Comparison of ENCODE assay signal across 14 mouse cellular contexts in the genomic region with DNA sequence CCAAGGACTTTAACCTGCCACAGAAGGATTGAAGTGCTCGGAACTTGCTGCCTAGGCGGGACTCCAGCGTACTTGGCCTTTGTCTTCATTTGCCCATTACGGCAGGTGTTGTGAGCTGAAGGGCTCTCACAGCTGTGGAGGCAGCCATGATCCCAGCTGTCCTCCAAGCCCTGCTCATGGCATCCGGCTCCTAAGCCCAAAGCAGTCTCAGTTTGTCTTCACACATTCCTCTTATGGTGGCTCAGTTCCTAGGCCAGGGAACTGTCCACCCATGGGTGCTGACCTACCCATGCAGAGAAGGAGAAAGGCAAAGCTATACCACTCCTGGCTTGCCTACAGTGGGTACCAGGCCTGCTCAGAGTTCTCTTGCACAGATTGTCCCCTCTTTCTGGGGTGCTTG.
DNase-seq lines count a peak whose midpoint lies in the region; ATAC-seq lines count a peak whose summit lies in the region.
"Had no signal": no experiment of that assay in that cellular context is flagged by ENCODE, and none has a peak within 500 bp of the region (broad histone marks: within the 10 kb centered on the region; RNA-seq: fewer than 3 reads in every experiment).

No protein-coding gene starts in this region.

- no peaks in the 10 kb centered on the region for H3K36me3 ChIP-seq in limb, embryonic 11.5 days (ENCODE audit: control insufficient read depth, insufficient read depth, low read length)
- no peaks in the 10 kb centered on the region for H3K36me3 ChIP-seq in limb, embryonic 10.5 days
- no peaks in the 10 kb centered on the region for H3K36me3 ChIP-seq in limb, embryonic 13.5 days
- no peaks in the 10 kb centered on the region for H3K36me3 ChIP-seq in forebrain, embryonic 11.5 days (ENCODE audit: control insufficient read depth, insufficient read depth, low read length)
- H3K36me3 ChIP-seq: hindbrain, embryonic 15.5 days; liver, embryonic 12.5 days had no signal

- H3K4me3 ChIP-seq in limb, embryonic 11.5 days (ENCODE audit: low read depth, low read length): no peak overlapping the region
- no peak overlapping the region for H3K4me3 ChIP-seq in limb, embryonic 10.5 days
- no peak overlapping the region for H3K4me3 ChIP-seq in limb, embryonic 13.5 days
- H3K4me3 ChIP-seq in forebrain, embryonic 11.5 days (ENCODE audit: low read depth, low read length): no peak overlapping the region
- H3K4me3 ChIP-seq: hindbrain, embryonic 15.5 days; liver, embryonic 12.5 days had no signal

- H3K9ac ChIP-seq in limb, embryonic 11.5 days (ENCODE audit: low read length): no peak overlapping the region
- H3K9ac ChIP-seq in limb, embryonic 13.5 days: no peak overlapping the region
- no peak overlapping the region for H3K9ac ChIP-seq in forebrain, embryonic 11.5 days (ENCODE audit: low read length)
- H3K9ac ChIP-seq: hindbrain, embryonic 15.5 days; liver, embryonic 12.5 days had no signal

- intact Hi-C loops in gastrocnemius, postnatal 14 days (cut with DNase I; ENCODE audit: low total_unique reads): no loop called here
- intact Hi-C loops in gastrocnemius, postnatal 36 days (cut with DNase I): no loop called here

- peak; percentile 20 for DNase-seq in gastrocnemius, postnatal 14 days
- DNase-seq in gastrocnemius, postnatal 36 days: no peak
- DNase-seq in limb, embryonic 11.5 days (ENCODE audit: low spot score): peak; percentile 40
- DNase-seq in limb, embryonic 10.5 days (ENCODE audit: low spot score): no peak
- peak; percentile 50 for DNase-seq in NIH3T3 (ENCODE audit: low read depth)
- no peak for DNase-seq in right cerebral cortex, postnatal 14 days
- no peak for DNase-seq in forebrain, embryonic 11.5 days (ENCODE audit: low spot score)
- DNase-seq: cerebellum, adult 11 months; kidney, postnatal 25 days; right cerebral cortex, postnatal 4 days; thymus, postnatal 4 days had no signal

- H3K27ac ChIP-seq in limb, embryonic 11.5 days (replicated peaks; ENCODE audit: low read depth, low read length): no peak overlapping the region
- H3K27ac ChIP-seq in limb, embryonic 10.5 days: no peak overlapping the region
- no peak overlapping the region for H3K27ac ChIP-seq in limb, embryonic 13.5 days
- H3K27ac ChIP-seq in forebrain, embryonic 11.5 days (ENCODE audit: low read depth, low read length): no peak overlapping the region
- H3K27ac ChIP-seq: hindbrain, embryonic 15.5 days; liver, embryonic 12.5 days had no signal

- peaks cover 3% of the 10 kb centered on the region; the same call in 1 of the 2 replicates for H3K4me1 ChIP-seq in limb, embryonic 11.5 days (ENCODE audit: control insufficient read depth, insufficient read depth, low read length)
- no peaks in the 10 kb centered on the region for H3K4me1 ChIP-seq in limb, embryonic 10.5 days
- no peaks in the 10 kb centered on the region for H3K4me1 ChIP-seq in limb, embryonic 13.5 days
- no peaks in the 10 kb centered on the region for H3K4me1 ChIP-seq in forebrain, embryonic 11.5 days (replicated peaks; ENCODE audit: control insufficient read depth, insufficient read depth, low read length)
- H3K4me1 ChIP-seq: liver, embryonic 12.5 days had no signal

- ATAC-seq in limb, embryonic 11.5 days (ENCODE audit: insufficient number of reproducible peaks, low FRiP score, low TSS enrichment, low read depth): no peak
- peak; percentile 51; the same call in 1 of the 2 replicates for ATAC-seq in limb, embryonic 13.5 days (ENCODE audit: low FRiP score, low read depth)
- ATAC-seq in forebrain, embryonic 11.5 days (replicated peaks; ENCODE audit: low FRiP score): no peak
- ATAC-seq: liver, embryonic 12.5 days had no signal

- no peaks in the 10 kb centered on the region for H3K9me3 ChIP-seq in limb, embryonic 11.5 days (ENCODE audit: control insufficient read depth, low read length)
- no peaks in the 10 kb centered on the region for H3K9me3 ChIP-seq in limb, embryonic 10.5 days (replicated peaks)
- H3K9me3 ChIP-seq in limb, embryonic 13.5 days: no peaks in the 10 kb centered on the region
- H3K9me3 ChIP-seq in forebrain, embryonic 11.5 days (ENCODE audit: control insufficient read depth, low read length): no peaks in the 10 kb centered on the region
- H3K9me3 ChIP-seq: hindbrain, embryonic 15.5 days; liver, embryonic 12.5 days had no signal

- H3K27me3 ChIP-seq in limb, embryonic 11.5 days (ENCODE audit: control insufficient read depth, insufficient read depth, low read length): no peaks in the 10 kb centered on the region
- H3K27me3 ChIP-seq in limb, embryonic 10.5 days (ENCODE audit: low read depth, poor library complexity, severe bottlenecking): 0 out of 2 replicates have a peak, but pooled peaks cover 4% of the 10 kb centered on the region
- H3K27me3 ChIP-seq in limb, embryonic 13.5 days: peaks cover 6% of the 10 kb centered on the region; the same call in 1 of the 2 replicates
- no peaks in the 10 kb centered on the region for H3K27me3 ChIP-seq in forebrain, embryonic 11.5 days (ENCODE audit: control insufficient read depth, insufficient read depth, low read length)
- H3K27me3 ChIP-seq: hindbrain, embryonic 15.5 days had no signal

- 75% methylated on average over 5 of the region's 5 CpGs for WGBS in limb, embryonic 11.5 days
- 84% methylated on average over 5 of the region's 5 CpGs for WGBS in limb, embryonic 10.5 days
- WGBS in limb, embryonic 13.5 days: 77% methylated on average over 5 of the region's 5 CpGs
- 87% methylated on average over 5 of the region's 5 CpGs for WGBS in forebrain, embryonic 11.5 days

- H3K4me2 ChIP-seq in limb, embryonic 11.5 days (ENCODE audit: low read depth, severe bottlenecking): no peak overlapping the region
- no peak overlapping the region for H3K4me2 ChIP-seq in limb, embryonic 13.5 days (replicated peaks)
- H3K4me2 ChIP-seq in forebrain, embryonic 11.5 days (ENCODE audit: low read depth, low read length, severe bottlenecking): no peak overlapping the region
- H3K4me2 ChIP-seq: hindbrain, embryonic 15.5 days; liver, embryonic 12.5 days had no signal

Comparison
In these comparisons a context has a peak if more than half of its experiments do, and no peak if none do; other contexts are left out.
1. DNase-seq: peak in gastrocnemius, postnatal 14 days (single experiment), limb, embryonic 11.5 days (single experiment) and NIH3T3 (single experiment); none in gastrocnemius, postnatal 36 days (0 of 2), limb, embryonic 10.5 days (single experiment), right cerebral cortex, postnatal 14 days (single experiment) and forebrain, embryonic 11.5 days (single experiment).